Mouse (Mus musculus): ENCODE data around the gene Gm20498.

GRCm38 (mm10) chr12:81315953-81316352, 216.8 kb downstream of the Gm20498 start:
- TF ChIP-seq CTCF (IDR thresholded peaks at IDR 0.05; ENCODE audit: low read depth, low read length) (no peak), POLR2A (IDR thresholded peaks at IDR 0.05; ENCODE audit: insufficient read depth, low read length) (no peak), EP300 (IDR thresholded peaks at IDR 0.05; ENCODE audit: insufficient read depth, low read depth, low read length) (no peak)

Data from ES-Bruce4 (cell line).